Mouse (Mus musculus) MEL (cell line): ENCODE measurements around the gene Il34. TPM values are rescaled to one million over a fixed set of nuclear protein-coding genes. Genes with fewer than 3 reads are reported as not detected.
A peak's percentile ranks its signal among the peaks of the same experiment; 100 is the strongest.

Source experiments
- DNase-seq: peaks from one replicate; pipeline ENCODE4 v3.0.0; 2011; ENCODE audit warnings: low read depth, low spot score
- H3K27ac ChIP-seq: 2 replicates; pipeline ENCODE4 v1.5.1; 2012; ENCODE audit warnings: low read depth, mild to moderate bottlenecking, control low read depth, low read length, moderate library complexity; ENCODE audit not compliant: control insufficient read depth
- H3K27me3 ChIP-seq, 2 experiments: fragments of 150-350 bp in 1 of 2; sonication (generic) in 1 of 2; 2 replicates each; pipeline ENCODE4 v1.6.1; 2012; ENCODE audit warnings: low read length in 2 of 2, mild to moderate bottlenecking in 2 of 2, improper control_type of control experiment in 1 of 2, moderate library complexity in 1 of 2; ENCODE audit not compliant: insufficient read depth in 2 of 2, control insufficient read depth in 1 of 2
- H3K36me3 ChIP-seq, 2 experiments: 2 replicates each; pipeline ENCODE4 v1.6.1; 2012 to 2014; ENCODE audit warnings: low read length in 2 of 2, improper control_type of control experiment in 1 of 2, inconsistent platforms in 1 of 2, mild to moderate bottlenecking in 1 of 2; ENCODE audit not compliant: insufficient read depth in 2 of 2, control insufficient read depth in 1 of 2
- H3K4me1 ChIP-seq, 2 experiments: fragments of 150-350 bp in 1 of 2; sonication (generic) in 1 of 2; 2 replicates each; pipeline ENCODE4 v1.6.1; 2012; ENCODE audit warnings: low read length in 2 of 2, improper control_type of control experiment in 1 of 2, mild to moderate bottlenecking in 1 of 2; ENCODE audit not compliant: insufficient read depth in 2 of 2, control insufficient read depth in 1 of 2
- H3K4me3 ChIP-seq, 2 experiments: fragments of 150-350 bp in 1 of 2; sonication (generic) in 1 of 2; 2 replicates each; pipeline ENCODE4 v1.5.1; 2012; ENCODE audit warnings: low read depth in 2 of 2, low read length in 2 of 2, mild to moderate bottlenecking in 2 of 2, moderate library complexity in 2 of 2, control low read depth in 1 of 2, improper control_type of control experiment in 1 of 2; ENCODE audit not compliant: control insufficient read depth in 1 of 2, insufficient read depth in 1 of 2
- H3K79me2 ChIP-seq: 2 replicates; pipeline ENCODE4 v1.6.1; 2012; ENCODE audit warnings: mild to moderate bottlenecking, low read length, moderate library complexity; ENCODE audit not compliant: control insufficient read depth, poor library complexity, insufficient read depth
- H3K9ac ChIP-seq: 2 replicates; pipeline ENCODE4 v1.6.1; 2012; ENCODE audit warnings: low read depth, mild to moderate bottlenecking, control low read depth, low read length, moderate library complexity; ENCODE audit not compliant: control insufficient read depth, poor library complexity, severe bottlenecking
- H3K9me3 ChIP-seq: fragments of 150-350 bp; sonication (generic); replicated peaks from 2 replicates; pipeline ENCODE4 v1.6.1; 2012; ENCODE audit warnings: mild to moderate bottlenecking, low read length, improper control_type of control experiment, moderate library complexity; ENCODE audit not compliant: insufficient read depth
- CTCF ChIP-seq, 3 experiments: IDR thresholded peaks in 2 of 3; conservative IDR thresholded peaks in 1 of 3; 2 replicates each; pipeline ENCODE4 v1.5.1; 2011 to 2012; ENCODE audit warnings: low read length in 3 of 3, low read depth in 2 of 3, mild to moderate bottlenecking in 2 of 3, improper control_type of control experiment in 1 of 3, inconsistent platforms in 1 of 3, mixed read lengths in 1 of 3, moderate library complexity in 1 of 3; ENCODE audit not compliant: control insufficient read depth in 1 of 3, insufficient read depth in 1 of 3, poor library complexity in 1 of 3, severe bottlenecking in 1 of 3
- EP300 ChIP-seq, 2 experiments: IDR thresholded peaks; 2 replicates each; pipeline ENCODE4 v1.6.1; 2011; ENCODE audit warnings: improper control_type of control experiment in 2 of 2, low read length in 2 of 2, low read depth in 1 of 2, mild to moderate bottlenecking in 1 of 2
- ETS1 ChIP-seq: IDR thresholded peaks from 2 replicates; pipeline ENCODE4 v1.6.1; 2012; ENCODE audit warnings: low read depth, mild to moderate bottlenecking, inconsistent platforms, low read length, improper control_type of control experiment, moderate library complexity
- JUND ChIP-seq: IDR thresholded peaks from 2 replicates; pipeline ENCODE4 v1.6.1; 2011; ENCODE audit warnings: low read depth, mild to moderate bottlenecking, improper control_type of control experiment, low read length
- MAFK ChIP-seq: IDR thresholded peaks from 2 replicates; pipeline ENCODE4 v1.6.1; 2011; ENCODE audit warnings: low read depth, mild to moderate bottlenecking, low read length, improper control_type of control experiment, borderline replicate concordance
- MAX ChIP-seq: IDR thresholded peaks from 2 replicates; pipeline ENCODE4 v1.6.1; 2011; ENCODE audit warnings: low read length, improper control_type of control experiment
- MEF2A ChIP-seq: IDR thresholded peaks from 2 replicates; pipeline ENCODE4 v1.6.1; 2014; ENCODE audit warnings: low read depth, mild to moderate bottlenecking, inconsistent platforms, low read length, improper control_type of control experiment; ENCODE audit not compliant: poor library complexity, insufficient replicate concordance, severe bottlenecking; ENCODE audit errors: extremely low read depth
- MYB ChIP-seq: IDR thresholded peaks from 2 replicates; pipeline ENCODE4 v1.6.1; 2011; ENCODE audit warnings: mild to moderate bottlenecking, low read depth, low read length, improper control_type of control experiment
- MYC ChIP-seq: IDR thresholded peaks from 2 replicates; pipeline ENCODE4 v1.6.1; 2011; ENCODE audit warnings: low read depth, mild to moderate bottlenecking, low read length, improper control_type of control experiment, moderate library complexity
- POLR2A ChIP-seq, 2 experiments: IDR thresholded peaks; 2 replicates each; pipeline ENCODE4 v1.6.1; 2011 to 2012; ENCODE audit warnings: low read length in 2 of 2, mild to moderate bottlenecking in 2 of 2, control low read depth in 1 of 2, improper control_type of control experiment in 1 of 2, low read depth in 1 of 2, moderate library complexity in 1 of 2; ENCODE audit not compliant: control insufficient read depth in 1 of 2, insufficient read depth in 1 of 2, poor library complexity in 1 of 2
- POLR2AphosphoS5 ChIP-seq: IDR thresholded peaks from 2 replicates; pipeline ENCODE4 v1.6.1; 2012; ENCODE audit warnings: low read depth, borderline replicate concordance, mild to moderate bottlenecking, inconsistent platforms, low read length, moderate library complexity, mixed read lengths
- RAD21 ChIP-seq: IDR thresholded peaks from 2 replicates; pipeline ENCODE4 v1.6.1; 2011; ENCODE audit warnings: mild to moderate bottlenecking, low read depth, low read length, improper control_type of control experiment
- SIN3A ChIP-seq: IDR thresholded peaks from 2 replicates; pipeline ENCODE4 v1.6.1; 2012; ENCODE audit warnings: low read length, improper control_type of control experiment, inconsistent platforms
- SMC3 ChIP-seq: IDR thresholded peaks from 2 replicates; pipeline ENCODE4 v1.6.1; 2011; ENCODE audit warnings: low read depth, low read length, improper control_type of control experiment
- TAL1 ChIP-seq: IDR thresholded peaks from 2 replicates; pipeline ENCODE4 v1.6.1; 2012; ENCODE audit warnings: mild to moderate bottlenecking, inconsistent platforms, low read length, moderate library complexity, mixed read lengths
- USF1 ChIP-seq: IDR thresholded peaks from 2 replicates; pipeline ENCODE4 v1.6.1; 2014; ENCODE audit warnings: low read depth, mild to moderate bottlenecking, inconsistent platforms, low read length, improper control_type of control experiment, moderate library complexity
- USF2 ChIP-seq, 2 experiments: IDR thresholded peaks; 2 replicates each; pipeline ENCODE4 v1.6.1; 2011 to 2012; ENCODE audit warnings: improper control_type of control experiment in 2 of 2, low read length in 2 of 2, borderline replicate concordance in 1 of 2, inconsistent platforms in 1 of 2, low read depth in 1 of 2, mild to moderate bottlenecking in 1 of 2; ENCODE audit not compliant: insufficient read depth in 1 of 2
- ZC3H11A ChIP-seq: IDR thresholded peaks from 2 replicates; pipeline ENCODE4 v1.6.1; 2012; ENCODE audit warnings: low read depth, mild to moderate bottlenecking, inconsistent platforms, low read length, improper control_type of control experiment
- ZMIZ1 ChIP-seq: IDR thresholded peaks from 2 replicates; pipeline ENCODE4 v1.6.1; 2012; ENCODE audit warnings: low read depth, mild to moderate bottlenecking, inconsistent platforms, low read length, improper control_type of control experiment, moderate library complexity
- ZNF384 ChIP-seq: IDR thresholded peaks from 2 replicates; pipeline ENCODE4 v1.6.1; 2012; ENCODE audit warnings: low read depth, mild to moderate bottlenecking, inconsistent platforms, low read length, improper control_type of control experiment
- polyA plus RNA-seq, 2 experiments: library from polyadenylated mRNA; stranded (reverse) in 1 of 2; unstranded in 1 of 2; fragments of >175 nt in 1 of 2; fragments of >200 nt in 1 of 2; gene quantifications; 2 replicates each; pipeline versions ENCODE4 v1.2.1 to v1.2.4; 2012; ENCODE audit warnings: low replicate concordance in 2 of 2, low read depth in 1 of 2; ENCODE audit not compliant: insufficient read length in 2 of 2, insufficient read depth in 1 of 2, missing spikeins in 1 of 2
- total RNA-seq: library from RNA; depleted of rRNA; stranded (reverse); fragments of 300-350 nt; gene quantifications from 2 replicates; pipeline ENCODE4 v1.2.3, GENCODE M21; 2012

The Il34 gene
- total and polyA plus RNA-seq, 3 experiments = 0.12 to 0.18 TPM; not detected in 1

- no peak for TF ChIP-seq POLR2AphosphoS5
- no peak for TF ChIP-seq RAD21
- TF ChIP-seq SMC3 = no peak
- TF ChIP-seq ZMIZ1 = no peak
- TF ChIP-seq MAX = 0 out of 2 replicates have a peak, but pooled peaks have one; percentile 22
- TF ChIP-seq MYB = peak; percentile 84
- no peak for TF ChIP-seq POLR2A (IDR thresholded peaks at IDR 0.05; ENCODE audit: control insufficient read depth in 1 of 2, insufficient read depth in 1 of 2, low read depth in 1 of 2, low read length in 2 of 2, poor library complexity in 1 of 2)
- peak; percentile 20; the same call in 1 of the 2 replicates for TF ChIP-seq USF1
- TF ChIP-seq EP300 (IDR thresholded peaks at IDR 0.05; ENCODE audit: low read depth in 1 of 2, low read length in 2 of 2) = peak; percentile 28 to 87; a peak in 3 of 4 replicates
- TF ChIP-seq MEF2A = no peak
- TF ChIP-seq ETS1 = peak; percentile 25; the same call in 1 of the 2 replicates
Measured at GRCm38 (mm10) chr8:110750269-110750668, 55.5 kb downstream of the Il34 start (continued).

DNA sequence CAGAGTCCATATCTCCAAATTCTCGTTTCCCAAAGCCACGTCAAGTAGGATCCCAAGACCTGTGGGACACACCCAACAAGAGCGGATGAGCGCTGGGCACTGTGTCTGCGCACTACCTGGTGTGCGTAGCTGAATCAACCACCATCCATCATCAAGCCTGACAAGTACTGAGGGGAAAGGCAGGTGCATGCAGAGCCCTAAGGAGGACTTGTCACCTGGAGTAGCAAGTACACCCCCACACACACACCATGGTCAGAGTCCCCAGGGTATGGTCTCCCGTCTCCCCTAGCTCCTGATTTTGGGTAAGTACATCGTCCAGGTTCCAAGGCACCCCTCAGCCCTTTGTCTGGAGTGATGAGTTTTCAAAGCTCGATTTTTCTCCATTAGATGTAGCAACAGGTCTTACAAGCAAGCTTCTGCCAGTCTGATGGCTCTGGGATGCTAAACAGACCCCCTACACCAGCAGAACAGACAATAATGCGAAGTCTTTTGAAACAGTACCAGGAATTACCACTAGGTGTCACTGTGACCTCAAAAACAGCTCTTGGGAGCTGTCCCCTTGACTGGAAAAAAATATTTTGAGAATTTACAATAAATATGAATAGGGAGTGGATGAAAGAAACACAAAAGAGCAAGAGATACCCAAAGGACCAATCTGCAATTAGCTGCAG lies 56.1 kb downstream of the Il34 start:
- Histone ChIP-seq H3K27ac (peak overlapping the region; percentile 8; the same call in 1 of the 2 replicates), H3K9ac (peak overlapping the region; percentile 33), H3K79me2 (no peaks in the 10 kb centered on the region; the same call in 1 of the 2 replicates), H3K27me3 (no peaks in the 10 kb centered on the region), H3K36me3 (peaks cover 0 to 7% of the 10 kb centered on the region in 2 experiments; a peak in 2 of 4 replicates), H3K4me3 (peak overlapping the region; percentile 20 to 48), H3K4me1 (peaks cover 0 to 21% of the 10 kb centered on the region in 2 experiments), H3K9me3 (no peaks in the 10 kb centered on the region)
- peak; percentile 85 for DNase-seq
- no peak for TF ChIP-seq TAL1
- TF ChIP-seq SIN3A = peak; percentile 47
- peak; percentile 100 for TF ChIP-seq RAD21
- TF ChIP-seq JUND = no peak
- peak; percentile 91 for TF ChIP-seq SMC3
- no peak for TF ChIP-seq ZMIZ1
- TF ChIP-seq MYC = no peak
- TF ChIP-seq ZC3H11A = peak; percentile 94
- TF ChIP-seq USF2 (IDR thresholded peaks at IDR 0.05; ENCODE audit: borderline replicate concordance in 1 of 2, insufficient read depth in 1 of 2, low read depth in 1 of 2, low read length in 2 of 2) = no peak
- no peak for TF ChIP-seq ETS1
- TF ChIP-seq MEF2A = no peak
- TF ChIP-seq ZNF384 = peak; percentile 81
- no peak for TF ChIP-seq MAFK
- peak; percentile 50 to 95 (median 88) for TF ChIP-seq CTCF (IDR thresholded peaks at IDR 0.05 in 2 of 3, conservative IDR thresholded peaks at IDR 0.05 in 1 of 3; ENCODE audit: control insufficient read depth in 1 of 3, insufficient read depth in 1 of 3, low read depth in 2 of 3, low read length in 3 of 3, poor library complexity in 1 of 3, severe bottlenecking in 1 of 3)
- TF ChIP-seq, all 39 proteins: peak for 6
